Mouse (Mus musculus) midbrain, postnatal 0 days (tissue): ENCODE measurements around the gene Pp2d1. TPM values are rescaled to one million over a fixed set of nuclear protein-coding genes. Genes with fewer than 3 reads are reported as not detected.

ENCODE experiments used
- ATAC-seq: fragments of 200-750 bp; cut with Nextera tagmentation; 2 replicates; pipeline ENCODE4 v1.8.0; 2017; ENCODE audit warnings: moderate number of reproducible peaks, mild to moderate bottlenecking, moderate TSS enrichment, moderate library complexity; ENCODE audit not compliant: low FRiP score
- DNase-seq: peaks from one replicate; pipeline ENCODE4 v3.0.0-alpha.2; 2015; ENCODE audit warnings: low spot score
- H3K27ac ChIP-seq: fragments of 300-500 bp; sonication (generic); 2 replicates; pipeline ENCODE4 v1.5.1; 2014; ENCODE audit warnings: low read depth, mild to moderate bottlenecking, low read length, mixed read lengths
- H3K27me3 ChIP-seq: fragments of 300-500 bp; sonication (generic); 2 replicates; pipeline ENCODE4 v1.6.1; 2014; ENCODE audit warnings: low read length, control low read depth, mixed read lengths; ENCODE audit not compliant: insufficient read depth
- H3K36me3 ChIP-seq: fragments of 300-500 bp; sonication (generic); 2 replicates; pipeline ENCODE4 v1.6.1; 2014; ENCODE audit warnings: low read length, control low read depth, mixed read lengths; ENCODE audit not compliant: insufficient read depth
- H3K4me1 ChIP-seq: fragments of 300-500 bp; sonication (generic); 2 replicates; pipeline ENCODE4 v1.6.1; 2014; ENCODE audit warnings: mild to moderate bottlenecking, control low read depth, antibody characterized with exemption, low read length, mixed read lengths; ENCODE audit not compliant: insufficient read depth
- H3K4me2 ChIP-seq: fragments of 300-500 bp; sonication (generic); 2 replicates; pipeline ENCODE4 v1.6.1; 2014; ENCODE audit warnings: low read depth, mild to moderate bottlenecking, low read length, mixed read lengths; ENCODE audit not compliant: poor library complexity, severe bottlenecking
- H3K4me3 ChIP-seq: fragments of 300-500 bp; sonication (generic); 2 replicates; pipeline ENCODE4 v1.5.1; 2014; ENCODE audit warnings: low read depth, mild to moderate bottlenecking, low read length, moderate library complexity
- H3K9ac ChIP-seq: fragments of 300-500 bp; sonication (generic); replicated peaks from 2 replicates; pipeline ENCODE4 v1.6.1; 2014; ENCODE audit warnings: mild to moderate bottlenecking, low read length, moderate library complexity, mixed read lengths; ENCODE audit not compliant: poor library complexity, severe bottlenecking
- H3K9me3 ChIP-seq: fragments of 300-500 bp; sonication (generic); 2 replicates; pipeline ENCODE4 v1.6.1; 2016; ENCODE audit warnings: low read length, control low read depth
- CTCF ChIP-seq: IDR thresholded peaks from 2 replicates; pipeline ENCODE4 v1.5.1; 2016; ENCODE audit warnings: antibody characterized with exemption, mild to moderate bottlenecking
- WGBS: fragments of 180-500 bp; shearing (Covaris S2); extraction: QIAGEN DNeasy Blood & Tissue Kit; methylation state at CpG from one replicate; pipeline ENCODE4 v1.1.7; 2014; 5-methylcytosine and 5-hydroxymethylcytosine counted together
- polyA plus RNA-seq: library from polyadenylated mRNA; unstranded; fragments of >200 nt; fragmentation: Nextera tagmentation; extraction: Ambion mirVana; gene quantifications from 2 replicates; pipeline ENCODE4 v1.2.1, GENCODE M21; 2015
- total RNA-seq: library from RNA; depleted of rRNA; stranded (reverse); fragments of >200 nt; gene quantifications from 2 replicates; pipeline ENCODE4 v1.2.3, GENCODE M21; 2014

Gene Pp2d1
- total and polyA plus RNA-seq, 2 experiments from 2014 or later: 0.42 TPM; not detected in 1

- no peaks in the 10 kb centered on the region for H3K27me3 ChIP-seq
- no peak overlapping the region for H3K4me2 ChIP-seq
- no peak for ATAC-seq
- no peaks in the 10 kb centered on the region for H3K36me3 ChIP-seq
- H3K4me1 ChIP-seq: peaks cover 1% of the 10 kb centered on the region; the same call in 1 of the 2 replicates
- H3K9me3 ChIP-seq: no peaks in the 10 kb centered on the region
- WGBS: 77% methylated on average over 4 of the region's 4 CpGs
- DNase-seq: no peak
- H3K27ac ChIP-seq: no peak overlapping the region
- no peak for TF ChIP-seq CTCF
- no peak overlapping the region for H3K9ac ChIP-seq
- no peak overlapping the region for H3K4me3 ChIP-seq
Measured at GRCm38 (mm10) chr17:53582026-53582585, 42.9 kb upstream of the Pp2d1 start.

DNA sequence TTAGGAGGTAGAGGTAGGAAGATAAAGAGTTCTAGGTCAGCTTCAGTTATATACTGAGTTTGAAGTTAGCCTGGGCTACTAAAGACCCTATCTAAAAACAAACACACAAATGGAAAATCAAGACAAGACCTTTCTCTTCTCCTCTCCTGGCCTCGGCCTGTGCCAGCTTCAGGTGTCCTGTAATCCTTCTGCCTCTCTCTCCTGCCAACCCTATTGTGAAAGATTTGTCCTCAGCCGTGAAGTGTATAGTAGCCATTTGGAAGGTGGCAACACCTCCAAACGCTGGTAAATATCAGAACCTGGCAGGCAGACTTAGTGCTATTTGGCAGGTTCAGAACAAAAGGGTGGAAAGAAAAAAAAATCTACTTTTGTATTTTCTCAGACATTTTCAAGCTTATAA, 41.0 kb upstream of the Pp2d1 start:
- H3K9ac ChIP-seq: no peak overlapping the region
- no peak overlapping the region for H3K4me2 ChIP-seq
- no peaks in the 10 kb centered on the region for H3K9me3 ChIP-seq
- no peak for ATAC-seq
- no peak for TF ChIP-seq CTCF
- no peaks in the 10 kb centered on the region for H3K36me3 ChIP-seq
- no peaks in the 10 kb centered on the region for H3K4me1 ChIP-seq
- H3K4me3 ChIP-seq: no peak overlapping the region
- H3K27me3 ChIP-seq: no peaks in the 10 kb centered on the region
- 63% methylated on average over 3 of the region's 3 CpGs for WGBS
- DNase-seq: no peak
- H3K27ac ChIP-seq: no peak overlapping the region

DNA sequence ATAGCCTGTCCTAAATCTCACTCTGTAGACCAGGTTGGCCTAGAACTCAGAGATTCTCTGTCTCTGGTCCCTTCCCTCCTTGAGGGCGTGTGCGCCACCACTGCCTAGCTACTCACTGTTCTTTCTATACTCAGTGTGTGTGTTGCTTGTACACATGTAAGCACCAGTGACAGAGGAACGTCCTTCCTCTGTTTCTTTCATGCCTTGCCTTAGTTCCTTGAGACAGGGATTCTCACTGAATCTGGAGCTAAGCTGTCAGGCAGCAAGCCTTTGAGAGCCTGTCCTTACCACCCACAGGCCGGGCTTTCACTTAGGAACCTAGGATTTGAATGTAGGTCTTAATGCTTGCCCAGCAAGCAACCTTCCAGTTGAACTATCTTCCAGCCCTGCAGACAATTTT, 40.4 kb upstream of the Pp2d1 start:
- ATAC-seq (no peak), DNase-seq (no peak)
- TF ChIP-seq CTCF: no peak
- H3K36me3 ChIP-seq: no peaks in the 10 kb centered on the region
- H3K4me3 ChIP-seq: no peak overlapping the region
- no peaks in the 10 kb centered on the region for H3K27me3 ChIP-seq
- no peak overlapping the region for H3K4me2 ChIP-seq
- H3K4me1 ChIP-seq: no peaks in the 10 kb centered on the region
- H3K9ac ChIP-seq: no peak overlapping the region
- no peaks in the 10 kb centered on the region for H3K9me3 ChIP-seq
- WGBS: 53% methylated on average over 4 of the region's 4 CpGs
- no peak overlapping the region for H3K27ac ChIP-seq

DNA sequence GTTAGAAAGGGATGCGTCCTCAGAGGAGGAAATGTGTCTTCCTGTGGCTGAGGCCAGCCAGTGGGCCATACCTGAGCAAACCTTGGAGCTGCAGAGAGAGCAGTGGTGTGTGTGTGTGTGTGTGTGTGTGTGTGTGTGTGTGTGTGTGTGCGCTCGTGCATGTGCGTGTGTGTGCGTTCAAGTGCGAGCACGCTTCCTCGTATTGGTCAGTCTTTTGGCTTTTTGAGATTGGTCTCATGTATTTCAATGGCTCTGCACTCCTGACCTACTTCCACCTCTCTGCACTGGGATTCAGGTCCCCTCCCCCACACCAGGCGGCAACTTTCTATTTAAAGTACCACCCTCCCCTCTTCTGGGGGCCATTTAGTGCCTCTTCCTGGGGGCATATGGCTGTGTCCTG, 39.5 kb upstream of the Pp2d1 start:
- H3K4me1 ChIP-seq: no peaks in the 10 kb centered on the region
- DNase-seq (no peak), ATAC-seq (peak; percentile 36; the same call in 1 of the 2 replicates)
- 75% methylated on average over 9 of the region's 9 CpGs for WGBS
- H3K36me3 ChIP-seq: no peaks in the 10 kb centered on the region
- H3K27ac ChIP-seq: no peak overlapping the region
- TF ChIP-seq CTCF: no peak
- no peak overlapping the region for H3K4me2 ChIP-seq
- no peak overlapping the region for H3K9ac ChIP-seq
- no peaks in the 10 kb centered on the region for H3K27me3 ChIP-seq
- no peaks in the 10 kb centered on the region for H3K9me3 ChIP-seq
- H3K4me3 ChIP-seq: no peak overlapping the region

- Histone ChIP-seq H3K4me2 (no peak overlapping the region), H3K4me3 (no peak overlapping the region), H3K27me3 (no peaks in the 10 kb centered on the region), H3K27ac (no peak overlapping the region), H3K36me3 (no peaks in the 10 kb centered on the region), H3K9ac (no peak overlapping the region), H3K4me1 (no peaks in the 10 kb centered on the region), H3K9me3 (no peaks in the 10 kb centered on the region)
- DNase-seq (no peak), ATAC-seq (no peak)
- TF ChIP-seq CTCF: no peak
- WGBS: 89% methylated on average over 6 of the region's 6 CpGs
Measured at GRCm38 (mm10) chr17:53578249-53578648, 39.0 kb upstream of the Pp2d1 start.

- H3K4me1 ChIP-seq: no peaks in the 10 kb centered on the region
- no peak overlapping the region for H3K4me2 ChIP-seq
- no peak for ATAC-seq
- no peak overlapping the region for H3K9ac ChIP-seq
- 82% methylated on average over 5 of the region's 5 CpGs for WGBS
- DNase-seq: no peak
- H3K4me3 ChIP-seq: no peak overlapping the region
- TF ChIP-seq CTCF: no peak
- no peak overlapping the region for H3K27ac ChIP-seq
- H3K27me3 ChIP-seq: no peaks in the 10 kb centered on the region
- no peaks in the 10 kb centered on the region for H3K36me3 ChIP-seq
- no peaks in the 10 kb centered on the region for H3K9me3 ChIP-seq
Measured at GRCm38 (mm10) chr17:53577754-53578153, 38.5 kb upstream of the Pp2d1 start.
